Mouse (Mus musculus): ENCODE data around the gene Tspan9.

DNA sequence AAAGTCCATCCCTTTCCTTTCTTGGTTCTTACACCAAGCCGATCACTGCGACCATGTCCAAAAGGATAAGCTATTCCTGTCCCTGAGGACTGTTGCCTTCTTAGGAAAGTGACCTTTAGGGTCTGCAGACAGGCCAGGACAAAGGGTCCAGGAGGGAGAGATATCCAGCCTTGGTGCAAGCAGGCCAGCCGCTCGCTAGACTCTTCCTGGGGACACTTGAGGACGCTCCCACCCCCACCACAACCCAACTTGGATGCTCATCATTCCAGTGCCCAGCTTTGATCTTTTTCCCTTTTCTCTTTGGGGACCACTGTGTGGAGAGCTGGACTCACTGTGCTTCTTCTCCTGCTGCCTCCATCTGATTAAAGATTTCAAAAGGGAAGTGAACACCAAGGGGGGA is 214.7 kb downstream of the Tspan9 start:
- TF ChIP-seq CTCF (conservative IDR thresholded peaks at IDR 0.05; ENCODE audit: insufficient read depth, insufficient read length, low read depth, low read length) = no peak
- TF ChIP-seq POLR2A (IDR thresholded peaks at IDR 0.05; ENCODE audit: low read depth, low read length) = no peak

All from kidney, adult 2 months (tissue).